Mouse (Mus musculus) limb, embryonic 10.5 days (tissue): ENCODE measurements around the gene Slc16a6. TPM values are rescaled to one million over a fixed set of nuclear protein-coding genes. Genes with fewer than 3 reads are reported as not detected.

ENCODE experiments used
- DNase-seq: peaks from one replicate; pipeline ENCODE4 v3.0.0-alpha.2; 2017; ENCODE audit warnings: low spot score
- H3K27ac ChIP-seq: fragments of 300-500 bp; sonication (generic); 2 replicates; pipeline ENCODE4 v1.5.1; 2016; ENCODE audit warnings: mild to moderate bottlenecking
- H3K27me3 ChIP-seq: fragments of 300-500 bp; sonication (generic); 2 replicates; pipeline ENCODE4 v1.6.1; 2016; ENCODE audit warnings: low read depth, mild to moderate bottlenecking; ENCODE audit not compliant: poor library complexity, severe bottlenecking
- H3K36me3 ChIP-seq: fragments of 300-500 bp; sonication (generic); 2 replicates; pipeline ENCODE4 v1.6.1; 2016; ENCODE audit warnings: mild to moderate bottlenecking, moderate library complexity
- H3K4me1 ChIP-seq: fragments of 300-500 bp; sonication (generic); 2 replicates; pipeline ENCODE4 v1.6.1; 2016
- H3K4me3 ChIP-seq: fragments of 300-500 bp; sonication (generic); 2 replicates; pipeline ENCODE4 v1.5.1; 2016; ENCODE audit warnings: mild to moderate bottlenecking, moderate library complexity
- H3K9me3 ChIP-seq: fragments of 300-500 bp; sonication (generic); replicated peaks from 2 replicates; pipeline ENCODE4 v1.6.1; 2016; ENCODE audit warnings: mild to moderate bottlenecking
- WGBS: fragments of 180-500 bp; shearing (Covaris S2); methylation state at CpG from one replicate; pipeline ENCODE4 v1.1.7; 2016; 5-methylcytosine and 5-hydroxymethylcytosine counted together
- microRNA-seq: library from miRNA; unstranded; fragments of <30 nt; microRNA quantifications from one replicate; pipeline ENCODE4, GENCODE M21; 2017
- polyA plus RNA-seq: library from polyadenylated mRNA; unstranded; fragments of >200 nt; fragmentation: Nextera tagmentation; extraction: Ambion mirVana; gene quantifications from 2 replicates; pipeline ENCODE4 v1.2.1, GENCODE M21; 2016

The Slc16a6 gene
- polyA plus RNA-seq, 1 experiment from 2014 or later: 4.7 TPM

- H3K4me1 ChIP-seq: no peaks in the 10 kb centered on the region; the same call in 1 of the 2 replicates
- no peaks in the 10 kb centered on the region for H3K36me3 ChIP-seq
- WGBS: 86% methylated on average over 8 of the region's 8 CpGs
- H3K27ac ChIP-seq: no peak overlapping the region
- H3K9me3 ChIP-seq: no peaks in the 10 kb centered on the region
- DNase-seq: no peak
- no peak overlapping the region for H3K4me3 ChIP-seq
- H3K27me3 ChIP-seq: no peaks in the 10 kb centered on the region; the same call in 1 of the 2 replicates
Measured at GRCm38 (mm10) chr11:109416709-109417420, 56.5 kb downstream of the Slc16a6 start.

GRCm38 (mm10) chr11:109414802-109415201, 58.6 kb downstream of the Slc16a6 start:
- no peaks in the 10 kb centered on the region; the same call in 1 of the 2 replicates for H3K4me1 ChIP-seq
- no peaks in the 10 kb centered on the region for H3K9me3 ChIP-seq
- no peaks in the 10 kb centered on the region for H3K36me3 ChIP-seq
- DNase-seq: no peak
- H3K27ac ChIP-seq: no peak overlapping the region
- 92% methylated on average over 5 of the region's 5 CpGs for WGBS
- no peaks in the 10 kb centered on the region; the same call in 1 of the 2 replicates for H3K27me3 ChIP-seq
- H3K4me3 ChIP-seq: no peak overlapping the region

GRCm38 (mm10) chr11:109413617-109414016, 59.8 kb downstream of the Slc16a6 start, which contains the start of gene 9930022D16Rik:
Gene 9930022D16Rik (plus strand): TSS chr11:109413917.
- WGBS: 88% methylated on average over 6 of the region's 6 CpGs
- H3K36me3 ChIP-seq: no peaks in the 10 kb centered on the region
- H3K4me1 ChIP-seq: no peaks in the 10 kb centered on the region

GRCm38 (mm10) chr11:109410197-109410980, 63.0 kb downstream of the Slc16a6 start:
- H3K4me3 ChIP-seq: no peak overlapping the region
- H3K9me3 ChIP-seq: no peaks in the 10 kb centered on the region
- WGBS: 93% methylated on average over 15 of the region's 15 CpGs
- no peak overlapping the region for H3K27ac ChIP-seq
- no peaks in the 10 kb centered on the region for H3K4me1 ChIP-seq
- DNase-seq: no peak
- no peaks in the 10 kb centered on the region for H3K27me3 ChIP-seq
- no peaks in the 10 kb centered on the region for H3K36me3 ChIP-seq

More at GRCm38 (mm10) chr11:109413617-109414016, 59.8 kb downstream of the Slc16a6 start, which contains the start of gene 9930022D16Rik:
- no peak within 1 kb of the TSS for H3K27ac ChIP-seq
- H3K4me3 ChIP-seq: no peak within 1 kb of the TSS
- no peak for DNase-seq
- no peaks in the 10 kb centered on the region for H3K9me3 ChIP-seq
- no peaks in the 10 kb centered on the region for H3K27me3 ChIP-seq

GRCm38 (mm10) chr11:109406431-109406830, 67.0 kb downstream of the Slc16a6 start:
- WGBS: 84% methylated on average over 5 of the region's 5 CpGs
- no peak overlapping the region for H3K27ac ChIP-seq
- DNase-seq: no peak
- no peaks in the 10 kb centered on the region for H3K4me1 ChIP-seq
- no peaks in the 10 kb centered on the region for H3K27me3 ChIP-seq
- H3K4me3 ChIP-seq: no peak overlapping the region
- no peaks in the 10 kb centered on the region for H3K9me3 ChIP-seq
- H3K36me3 ChIP-seq: peaks cover 2% of the 10 kb centered on the region; the same call in 1 of the 2 replicates

Small RNA genes lying within 50 kb of the gene (microRNA-seq; reads per million reads assigned to microRNA genes)
- not detected for gene Gm25540

Other genes starting within 250 kb of the Slc16a6 start
- 2.1 and 4.2 TPM in 2 replicates for gene Rgs9, start 175.5 kb downstream of the Slc16a6 start, polyA plus RNA-seq
- 20.1 and 20.6 TPM in 2 replicates for gene Gna13, start 110.8 kb downstream of the Slc16a6 start, polyA plus RNA-seq
- gene 9930022D16Rik, start 59.7 kb downstream of the Slc16a6 start, polyA plus RNA-seq: not detected in 2 replicates
- 43.1 and 46.2 TPM in 2 replicates for gene Amz2, start 47.7 kb downstream of the Slc16a6 start, polyA plus RNA-seq
- gene Arsg, start 224 bp downstream of the Slc16a6 start, polyA plus RNA-seq: 1.5 and 1.7 TPM in 2 replicates
- 33.3 and 42.3 TPM in 2 replicates for gene Wipi1, start 138.4 kb upstream of the Slc16a6 start, polyA plus RNA-seq
- 290 and 338 TPM in 2 replicates for gene Prkar1a, start 175.8 kb upstream of the Slc16a6 start, polyA plus RNA-seq
- 0.13 and 0.25 TPM in 2 replicates for gene Fam20a, start 248.7 kb upstream of the Slc16a6 start, polyA plus RNA-seq